Mouse (Mus musculus): ENCODE data around the gene Olfr522.
"Not testable (repeated sequence)": the region's sequence is repeated elsewhere in the genome, so short reads cannot be mapped to it uniquely, and the experiment has no call there.

The Olfr522 gene

GRCm38 (mm10) chr7:140160363-140160762, 4.2 kb downstream of the Olfr522 start:
- no peak for DNase-seq (ENCODE audit: low read depth)

- no peak for DNase-seq (ENCODE audit: low read depth)
Observed at GRCm38 (mm10) chr7:140154218-140154927, 10.2 kb downstream of the Olfr522 start, which contains the start of gene Sprn. TSS of gene Sprn (minus strand) at chr7:140154877.

- DNase-seq (ENCODE audit: low read depth), result no peak
Observed at GRCm38 (mm10) chr7:140153829-140154217, 10.7 kb downstream of the Olfr522 start.

- no peak for DNase-seq (ENCODE audit: low read depth)
Observed at GRCm38 (mm10) chr7:140153383-140153782, 11.2 kb downstream of the Olfr522 start.

DNA sequence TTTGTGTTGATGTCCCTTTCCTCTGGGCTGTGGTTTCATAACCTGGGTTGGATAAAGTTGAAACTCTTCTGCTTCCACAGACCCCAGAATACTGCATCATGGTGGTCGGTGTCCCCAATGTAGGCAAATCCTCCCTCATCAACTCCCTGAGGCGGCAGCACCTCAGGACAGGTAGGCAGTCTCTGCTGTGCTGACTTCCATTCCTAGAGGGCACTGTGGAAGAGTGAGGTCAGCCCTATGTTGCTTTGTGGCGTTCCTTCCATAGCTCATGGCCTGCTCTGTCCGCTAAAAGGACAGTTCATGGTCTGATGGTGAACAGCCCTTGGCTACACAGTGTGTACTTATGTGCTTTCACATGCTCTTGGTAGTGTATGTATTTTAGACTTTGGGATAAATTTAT, 20.0 kb downstream of the Olfr522 start:
- DNase-seq (ENCODE audit: low read depth), result no peak

DNA sequence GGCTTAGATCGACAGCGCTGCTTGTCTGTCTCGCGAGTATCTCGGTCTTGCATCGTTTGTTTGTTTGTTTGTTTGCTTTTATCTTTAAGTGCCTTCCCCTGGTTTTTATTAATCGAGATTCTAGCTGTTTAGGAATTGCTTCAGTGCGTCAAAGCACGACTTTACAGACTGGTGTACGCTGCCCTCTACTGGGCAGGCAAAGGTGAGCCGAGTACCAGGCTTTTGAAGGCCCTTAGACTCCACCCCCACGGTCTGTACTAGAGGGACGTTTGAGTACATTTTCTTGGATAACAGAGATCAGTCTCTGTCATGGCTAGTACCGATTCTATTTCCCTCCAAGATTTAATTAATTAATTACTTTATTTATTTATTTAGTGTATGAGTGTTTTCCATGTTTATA, 23.2 kb downstream of the Olfr522 start:
- peak; percentile 68 for DNase-seq (ENCODE audit: low read depth)

- no peak for DNase-seq (ENCODE audit: low read depth)
Observed at GRCm38 (mm10) chr7:140138021-140138310, 26.6 kb downstream of the Olfr522 start.

GRCm38 (mm10) chr7:140137135-140138020, 27.2 kb downstream of the Olfr522 start, which contains the start of gene Mtg1:
TSS of gene Mtg1 (plus strand) at chr7:140137564.
- peak; percentile 89 for DNase-seq (ENCODE audit: low read depth)

- DNase-seq (ENCODE audit: low read depth), result no peak
Observed at GRCm38 (mm10) chr7:140135106-140135770, 29.3 kb downstream of the Olfr522 start.

DNA sequence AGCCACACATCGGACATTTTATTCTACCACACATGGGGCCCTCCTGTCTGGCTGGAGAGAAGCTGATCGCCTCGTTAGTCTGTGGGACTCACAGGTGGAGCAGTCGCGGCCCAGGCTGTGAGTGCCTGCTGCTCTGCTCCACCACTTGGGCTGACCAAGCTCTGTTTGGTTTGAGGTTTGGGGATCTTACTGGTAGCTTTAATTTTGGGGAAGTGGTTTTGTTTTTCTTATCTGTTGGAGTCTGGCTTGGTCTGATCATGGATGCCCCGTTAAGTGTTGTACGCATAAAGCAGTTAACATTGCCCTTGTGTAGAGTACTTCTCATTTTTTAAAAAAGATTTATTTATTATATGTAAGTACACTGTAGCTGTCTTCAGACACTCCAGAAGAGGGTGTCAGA, 30.5 kb downstream of the Olfr522 start:
- not testable (repeated sequence) for DNase-seq (ENCODE audit: low read depth)

DNA sequence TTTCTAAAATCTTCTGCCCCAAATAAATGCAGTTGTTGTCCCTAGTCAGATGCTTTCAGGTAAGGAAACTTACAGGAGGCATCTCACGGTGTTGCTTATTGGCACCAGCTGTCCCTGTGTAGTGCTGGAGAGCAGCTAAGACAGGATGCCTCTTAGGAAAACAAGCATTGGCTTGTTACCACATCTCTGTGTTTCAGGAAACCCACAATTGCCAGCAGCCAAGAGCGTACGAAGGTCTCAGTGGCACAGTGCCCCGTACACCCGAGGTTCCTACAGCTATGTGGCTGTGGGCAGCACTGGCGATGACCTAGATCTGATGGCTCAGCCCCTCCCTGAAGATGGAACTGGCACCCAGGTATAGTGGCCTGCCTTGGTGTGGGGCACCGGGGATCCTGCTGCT, 32.4 kb downstream of the Olfr522 start:
- DNase-seq (ENCODE audit: low read depth), result not testable (repeated sequence)

- no peak for DNase-seq (ENCODE audit: low read depth)
Observed at GRCm38 (mm10) chr7:140127911-140128310, 36.7 kb downstream of the Olfr522 start.

GRCm38 (mm10) chr7:140126934-140127333, 37.6 kb downstream of the Olfr522 start:
- no peak for DNase-seq (ENCODE audit: low read depth)

DNA sequence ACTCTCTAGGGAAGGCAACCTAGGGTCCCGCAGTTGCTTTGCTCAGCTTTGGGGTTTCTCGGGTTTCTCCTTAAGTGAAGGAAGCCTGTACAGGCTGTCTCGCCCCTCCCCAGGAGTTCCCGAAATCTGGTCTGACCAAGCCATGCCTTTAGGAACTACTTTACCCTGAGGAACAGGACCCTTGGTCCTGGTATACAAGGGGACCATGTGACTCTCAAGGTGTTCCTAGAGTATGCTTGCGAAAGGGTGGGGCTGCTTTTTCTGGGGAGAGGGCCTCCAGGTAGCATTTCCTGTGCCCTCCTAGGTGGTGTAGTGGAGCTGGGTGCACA, 38.6 kb downstream of the Olfr522 start:
- DNase-seq (ENCODE audit: low read depth), result no peak

GRCm38 (mm10) chr7:140125278-140126021, 39.1 kb downstream of the Olfr522 start:
- peak; percentile 86 for DNase-seq (ENCODE audit: low read depth)

DNA sequence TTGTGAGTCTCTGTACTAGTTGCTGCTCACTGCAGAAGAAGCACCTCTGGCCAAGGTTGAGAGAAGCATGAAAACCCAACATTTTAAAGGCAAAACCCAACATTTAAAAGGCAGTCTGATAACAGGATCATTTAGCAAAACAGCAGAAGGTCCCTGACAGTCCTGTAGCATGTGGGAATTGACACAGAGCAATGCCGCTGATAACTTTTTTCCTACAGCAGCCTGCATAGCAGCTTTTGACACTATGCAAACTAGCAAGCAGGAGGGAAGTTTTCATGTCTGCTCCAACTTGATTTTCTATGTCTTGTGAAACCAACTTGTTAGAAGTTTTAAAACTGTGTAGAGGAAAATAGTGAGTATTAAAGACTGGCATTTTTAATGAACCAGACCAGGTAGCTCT, 40.2 kb downstream of the Olfr522 start:
- no peak for DNase-seq (ENCODE audit: low read depth)

DNA sequence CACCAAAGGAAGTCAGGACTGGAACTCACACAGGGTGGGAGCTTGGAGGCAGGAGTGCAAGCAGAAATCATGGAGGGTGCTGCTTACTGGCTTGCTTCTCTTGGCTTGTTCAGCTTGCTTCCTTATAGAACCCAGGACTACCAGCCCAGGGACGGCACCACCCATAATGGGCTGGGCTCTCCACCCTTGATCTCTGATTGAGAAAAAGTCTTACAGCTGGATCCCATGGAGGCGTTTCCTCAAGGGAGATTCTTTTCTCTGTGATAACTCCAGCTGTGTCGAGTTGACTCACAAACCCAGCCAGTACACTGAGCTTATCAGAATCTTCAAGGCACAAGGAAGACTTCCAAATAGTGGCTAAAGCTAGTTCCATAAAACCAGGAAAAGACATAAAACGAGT, 41.8 kb downstream of the Olfr522 start:
- no peak for DNase-seq (ENCODE audit: low read depth)

- no peak for DNase-seq (ENCODE audit: low read depth)
Observed at GRCm38 (mm10) chr7:140121338-140121910, 43.1 kb downstream of the Olfr522 start.

- DNase-seq (ENCODE audit: low read depth), result no peak
Observed at GRCm38 (mm10) chr7:140120484-140120883, 44.1 kb downstream of the Olfr522 start.

DNA sequence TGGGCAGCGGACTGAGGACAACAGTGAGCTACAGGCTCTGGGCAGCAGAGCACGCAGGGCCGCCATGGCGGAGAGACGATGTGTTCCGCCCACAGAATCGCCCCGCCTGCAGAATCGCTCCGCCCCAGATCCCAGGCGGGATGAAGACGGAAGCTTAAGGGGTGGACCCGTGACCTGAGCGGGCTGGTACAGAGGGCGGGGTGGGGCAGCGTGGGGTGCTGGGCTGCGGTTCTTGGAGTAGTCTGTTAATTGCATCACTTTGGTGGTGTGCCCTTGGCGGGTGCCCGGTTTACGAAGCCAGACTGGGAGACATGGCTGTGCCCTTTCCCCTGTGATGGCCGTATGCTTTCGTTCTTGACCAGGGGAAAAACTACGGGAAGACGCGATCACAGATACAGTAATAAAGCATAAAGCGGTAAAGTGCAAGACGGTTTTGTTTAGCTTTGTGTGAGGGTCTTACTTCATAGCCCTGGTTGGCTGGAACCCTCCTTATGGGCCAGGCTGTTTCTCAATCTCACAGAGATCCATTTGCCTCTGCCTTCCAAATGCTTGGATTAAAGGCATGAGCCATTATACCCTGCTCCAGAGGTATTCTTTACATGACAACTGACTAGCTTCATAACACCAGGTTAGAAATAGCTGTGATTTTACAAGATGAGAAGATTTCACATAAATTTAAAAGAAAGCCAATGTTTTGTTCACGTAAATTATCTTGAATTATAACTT, 48.1 kb downstream of the Olfr522 start, which contains the start of gene Echs1:
TSS of gene Echs1 (minus strand) at position 148 of the 726 bp plus-strand sequence.
- peak; percentile 89 for DNase-seq (ENCODE audit: low read depth)

Data from c-Kit-positive CD71-positive TER-119-negative erythroid progenitor cells, embryonic 14.5 days (primary cell).